Mouse (Mus musculus) NIH3T3 (cell line): ENCODE measurements around the gene Pou2f1.

Source experiments
- DNase-seq: peaks from one replicate; pipeline ENCODE4 v3.0.0-alpha.2; 2012; ENCODE audit warnings: low read depth

The Pou2f1 gene

DNA sequence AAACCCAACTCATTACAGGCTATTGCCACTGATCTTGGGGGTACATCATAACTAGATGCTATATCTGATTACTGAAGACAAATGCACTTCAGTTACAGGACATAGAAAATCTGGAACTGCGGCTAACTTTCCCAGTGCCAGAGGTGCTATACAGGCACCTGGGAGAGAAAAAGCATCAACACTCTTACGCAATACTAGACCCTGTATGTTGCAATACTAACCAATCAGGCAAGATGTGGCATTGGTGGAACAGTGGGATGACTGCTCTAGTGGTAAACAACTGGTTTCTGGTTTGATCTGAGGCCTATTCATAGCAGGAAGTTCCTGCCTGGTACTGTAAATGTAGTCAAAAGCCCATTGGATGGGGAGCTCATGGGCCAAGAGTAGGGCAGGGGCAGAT, 123.7 kb downstream of the Pou2f1 start:
- peak; percentile 20 for DNase-seq

DNA sequence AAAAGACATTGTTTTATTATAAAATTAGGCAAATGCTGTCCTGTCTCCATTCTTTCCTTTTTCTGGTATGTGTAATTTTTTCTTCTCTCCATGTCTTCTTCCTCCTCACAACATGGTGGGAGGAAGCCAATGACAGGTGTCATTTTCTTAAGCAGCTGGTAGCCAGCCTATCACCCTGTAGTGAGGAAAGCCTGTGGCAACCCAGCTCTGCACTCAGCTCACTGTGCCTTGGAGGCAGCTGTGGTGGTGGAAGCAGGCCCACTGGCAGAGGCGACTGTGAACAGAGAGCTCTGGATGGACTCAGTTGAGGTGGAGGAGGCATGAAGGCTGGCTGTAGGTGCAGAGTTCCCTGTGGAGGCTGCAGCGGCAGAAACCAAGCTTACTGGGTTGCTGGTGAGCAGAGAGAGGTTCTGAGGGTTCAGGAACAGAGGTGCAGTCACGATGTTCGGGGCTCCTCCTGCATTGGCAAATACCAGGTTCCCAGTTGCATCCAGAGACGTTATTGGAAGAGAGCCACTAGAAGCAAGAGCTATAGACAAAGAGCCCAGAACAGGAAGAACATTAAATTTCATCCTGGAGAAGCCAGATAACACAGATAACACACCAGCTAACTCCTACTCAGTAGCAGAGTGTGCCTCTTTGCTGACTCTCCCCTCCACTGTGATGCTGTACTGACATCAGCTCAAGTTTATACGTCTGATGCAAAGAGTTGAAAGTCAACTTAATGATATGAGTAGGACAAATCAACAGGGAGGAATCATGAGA, 126.8 kb downstream of the Pou2f1 start:
- no peak for DNase-seq

DNA sequence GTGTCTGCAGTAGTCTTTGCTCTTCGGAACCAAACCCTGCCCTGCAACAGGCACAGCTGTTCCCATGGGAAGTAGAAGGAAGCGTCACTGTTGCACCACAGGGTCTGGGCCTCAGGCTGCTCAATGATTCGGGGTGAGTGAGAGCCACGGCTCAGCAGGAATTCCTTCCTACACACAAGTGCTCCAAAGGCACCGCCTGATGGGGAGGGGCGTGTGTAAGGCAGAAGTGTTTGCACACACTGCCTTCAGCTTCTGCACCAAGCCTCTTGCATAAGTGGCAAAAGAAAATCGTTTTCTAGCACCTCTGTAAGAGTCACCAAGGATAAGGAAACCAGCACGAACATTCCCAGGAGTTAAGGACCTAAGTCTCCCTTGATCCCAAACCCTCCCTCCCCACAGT, 127.8 kb downstream of the Pou2f1 start:
- DNase-seq = peak; percentile 21

DNA sequence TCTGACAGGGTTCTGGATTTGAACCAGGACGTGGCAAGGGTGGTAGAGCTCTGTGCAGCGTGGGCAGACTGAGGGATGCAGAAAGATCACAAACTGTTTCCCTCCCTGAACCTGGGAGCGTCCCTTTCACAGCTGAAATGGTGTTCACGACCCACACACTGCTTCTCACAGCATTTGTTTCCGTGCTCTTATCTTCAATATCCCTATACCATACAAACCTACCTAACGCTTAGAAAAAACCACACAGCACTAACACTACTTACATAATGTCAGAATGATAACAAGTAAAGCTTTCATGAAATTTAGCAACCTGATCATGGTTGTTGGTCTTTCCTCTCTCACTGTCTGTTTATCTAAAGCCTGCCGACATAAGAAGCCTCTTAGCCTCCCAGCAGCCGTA, 133.8 kb downstream of the Pou2f1 start:
- DNase-seq = no peak

DNA sequence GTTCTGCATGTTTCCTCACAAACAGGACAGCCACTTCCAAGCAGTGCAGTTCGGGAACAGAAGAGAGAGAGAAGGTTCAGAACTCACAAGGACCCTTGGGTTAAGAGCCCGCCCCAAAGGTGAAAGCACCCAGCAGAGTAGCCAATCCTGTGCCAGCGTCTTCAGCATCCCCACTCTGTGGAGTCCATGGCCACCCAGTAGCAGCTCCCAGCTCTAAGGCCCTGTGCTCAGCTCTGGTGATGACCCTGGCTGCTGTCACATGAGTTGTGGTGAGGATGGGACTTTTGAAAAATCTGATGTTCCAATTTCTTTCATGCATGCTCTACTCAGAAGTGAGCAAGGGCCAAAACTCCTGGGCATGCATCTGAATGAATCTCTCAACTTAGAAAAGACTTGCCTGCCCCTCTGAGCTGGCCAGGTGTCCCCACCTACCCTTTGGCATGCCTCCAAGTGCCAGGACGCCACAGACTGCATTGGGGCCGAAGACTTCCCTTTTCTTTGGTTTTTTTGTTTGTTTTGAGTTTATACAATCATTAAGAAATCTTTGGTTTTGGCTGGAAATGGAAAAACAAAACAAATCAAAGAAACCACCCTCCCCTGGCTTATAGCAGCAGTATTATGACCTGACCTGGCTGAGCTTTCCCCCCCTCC, 135.7 kb downstream of the Pou2f1 start:
- DNase-seq = no peak

DNA sequence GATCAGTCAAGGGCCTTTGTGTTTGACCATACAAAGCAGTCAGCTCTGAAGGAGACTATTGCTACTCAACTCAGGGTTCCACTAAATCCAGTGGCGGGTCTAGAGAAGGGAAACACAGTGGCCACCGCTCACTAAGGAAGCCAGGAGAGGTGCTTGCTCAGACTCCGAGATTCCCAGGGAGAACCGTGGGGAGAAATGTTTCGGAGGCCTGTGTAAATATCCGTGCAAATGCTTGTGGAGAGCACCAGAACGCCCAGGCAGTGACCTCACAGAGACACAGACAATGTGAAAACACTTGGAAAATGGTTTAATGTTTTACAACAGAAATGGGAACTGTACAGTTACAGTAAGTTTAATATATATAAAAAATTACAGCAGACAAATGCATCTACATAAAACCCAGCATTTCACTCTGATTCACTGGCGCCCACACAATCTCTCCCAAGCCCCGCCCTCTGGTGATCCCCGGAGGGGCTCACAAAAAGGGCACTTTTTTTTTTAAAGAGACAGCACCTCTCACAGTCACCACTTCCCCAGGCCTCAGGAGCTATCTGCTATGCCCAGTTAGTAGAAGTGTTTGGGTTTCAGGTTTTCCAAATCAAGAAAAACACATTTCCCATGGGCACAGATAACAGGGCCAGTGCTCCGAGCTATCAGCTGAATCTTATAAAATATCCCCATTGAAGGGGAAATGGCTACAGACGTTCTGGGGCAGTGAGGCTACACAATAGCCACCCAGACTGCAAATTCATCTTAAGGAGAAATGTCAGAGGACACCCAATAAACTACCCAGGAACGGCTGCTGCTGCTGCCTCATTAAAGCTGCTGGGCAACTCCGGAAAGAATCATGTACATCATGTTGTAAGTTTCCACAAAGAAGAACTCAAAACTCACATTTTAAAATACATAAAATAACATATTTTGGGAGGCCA, 137.3 kb downstream of the Pou2f1 start:
- peak; percentile 60 for DNase-seq

DNA sequence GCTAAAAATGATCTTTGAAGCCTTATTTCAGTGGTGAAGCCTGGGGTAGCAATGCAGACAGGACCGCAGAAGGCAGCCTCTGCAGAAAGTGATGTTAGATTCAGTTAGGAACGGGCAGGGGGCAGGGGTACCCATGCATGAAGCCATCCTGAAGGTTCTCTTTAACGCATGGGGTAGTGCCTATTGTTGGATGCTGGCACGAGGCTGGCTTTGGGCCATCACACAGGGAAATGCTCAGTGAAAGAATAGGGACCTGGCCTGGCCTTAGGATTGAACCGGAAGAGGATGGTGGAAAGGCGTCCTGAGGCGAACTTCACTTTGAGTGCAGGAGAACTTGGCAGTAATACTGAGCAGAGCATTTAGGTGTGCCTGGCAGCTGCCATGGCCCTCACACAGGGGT, 140.4 kb downstream of the Pou2f1 start:
- DNase-seq = no peak

DNA sequence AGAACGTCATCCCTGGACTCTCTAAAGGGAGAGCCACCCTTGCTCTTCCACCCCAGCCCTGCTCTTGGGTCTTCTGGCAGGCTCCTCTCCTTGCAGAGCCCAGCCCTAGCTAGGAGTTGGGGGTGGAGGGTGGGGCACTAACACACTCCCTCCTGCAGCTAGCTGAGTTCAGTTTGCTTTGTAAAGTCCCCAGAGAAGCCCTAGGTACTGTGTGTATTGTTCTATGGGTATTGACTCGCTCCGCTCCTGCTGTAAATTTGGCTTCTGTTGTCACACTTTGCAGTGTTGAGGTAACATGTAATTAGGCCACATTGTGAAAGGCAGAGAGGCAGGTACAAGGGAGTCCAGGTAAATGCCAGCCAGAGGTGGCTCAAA, 141.3 kb downstream of the Pou2f1 start:
- DNase-seq = no peak

DNA sequence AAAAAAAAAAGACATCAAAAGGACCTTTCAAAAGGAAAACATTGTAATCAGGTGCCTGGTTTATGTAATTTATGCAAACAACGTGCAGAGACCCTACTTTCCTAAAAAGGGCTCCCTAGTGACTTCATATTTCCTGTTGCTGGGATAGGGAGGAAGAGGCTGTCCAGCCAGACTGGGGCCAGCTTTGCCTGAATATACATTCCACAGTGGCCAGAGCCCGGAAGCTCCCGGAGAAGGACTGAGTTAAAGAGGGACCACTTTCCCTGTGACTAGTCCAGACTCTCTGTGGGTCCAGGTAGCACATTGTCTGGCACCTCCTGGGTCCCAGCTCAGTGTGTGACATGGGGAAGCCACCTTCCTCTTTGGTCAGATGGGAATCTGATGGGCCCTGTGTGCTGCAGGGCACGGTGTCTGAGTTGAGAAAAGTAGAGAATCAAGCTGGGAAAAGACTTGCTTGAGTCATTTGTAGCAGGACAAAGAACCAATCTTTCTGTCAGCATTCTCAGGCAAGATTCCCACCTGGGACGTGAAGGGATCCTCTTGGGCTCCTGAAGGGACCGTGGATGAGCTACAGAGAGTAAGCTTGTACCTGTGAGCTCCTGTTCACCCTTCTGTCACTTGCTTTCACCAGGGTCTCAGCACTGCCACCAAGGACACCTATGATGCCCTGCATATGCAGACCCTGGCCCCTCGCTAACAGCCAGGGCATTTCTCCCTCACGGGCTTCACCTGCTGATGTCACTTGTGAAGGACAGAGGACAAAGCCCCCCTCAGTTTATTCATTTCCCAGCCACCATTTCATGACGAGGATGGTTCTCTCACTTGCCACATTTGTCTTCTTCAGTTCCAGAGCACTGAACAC, 141.9 kb downstream of the Pou2f1 start:
- DNase-seq = no peak

DNA sequence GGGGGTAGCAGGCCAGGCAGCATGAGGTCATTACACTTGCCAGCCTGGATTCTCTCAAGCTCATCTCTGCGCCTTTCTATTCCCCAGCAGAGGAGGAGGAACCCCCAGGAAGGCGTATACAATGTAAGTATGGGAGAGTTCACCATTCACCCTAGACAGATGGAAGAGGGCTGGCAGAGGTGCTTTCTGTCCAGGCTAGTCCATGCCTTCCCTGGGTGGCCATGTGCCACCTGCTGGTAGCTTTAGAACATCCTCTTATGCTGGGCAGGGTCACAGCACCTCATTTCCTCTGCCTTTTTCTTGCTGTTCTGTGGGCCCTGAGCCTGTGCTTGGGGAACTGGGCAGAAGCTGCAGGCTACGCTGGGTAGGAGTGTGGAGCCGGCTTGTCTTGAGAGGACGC, 144.1 kb downstream of the Pou2f1 start:
- DNase-seq = peak; percentile 74

DNA sequence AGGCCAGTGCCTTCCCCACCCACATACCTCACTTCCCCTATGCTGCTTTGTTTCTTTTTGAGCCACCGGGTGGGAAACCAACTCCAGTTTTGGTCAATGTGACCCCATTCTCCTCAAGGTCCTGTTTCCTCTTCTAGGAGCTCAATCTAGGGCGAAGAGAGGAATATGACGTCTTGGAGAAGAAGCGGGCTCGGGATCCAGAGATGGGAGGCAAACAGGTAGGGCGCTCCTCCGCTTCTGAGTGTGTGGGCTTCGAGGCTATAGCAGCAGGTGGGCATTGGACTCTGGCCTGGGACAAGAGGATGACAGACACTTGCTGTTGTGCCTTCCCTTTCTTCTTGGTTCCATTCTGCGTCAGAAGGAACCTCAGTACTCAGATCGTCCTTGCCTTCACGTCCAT, 145.2 kb downstream of the Pou2f1 start:
- no peak for DNase-seq

DNA sequence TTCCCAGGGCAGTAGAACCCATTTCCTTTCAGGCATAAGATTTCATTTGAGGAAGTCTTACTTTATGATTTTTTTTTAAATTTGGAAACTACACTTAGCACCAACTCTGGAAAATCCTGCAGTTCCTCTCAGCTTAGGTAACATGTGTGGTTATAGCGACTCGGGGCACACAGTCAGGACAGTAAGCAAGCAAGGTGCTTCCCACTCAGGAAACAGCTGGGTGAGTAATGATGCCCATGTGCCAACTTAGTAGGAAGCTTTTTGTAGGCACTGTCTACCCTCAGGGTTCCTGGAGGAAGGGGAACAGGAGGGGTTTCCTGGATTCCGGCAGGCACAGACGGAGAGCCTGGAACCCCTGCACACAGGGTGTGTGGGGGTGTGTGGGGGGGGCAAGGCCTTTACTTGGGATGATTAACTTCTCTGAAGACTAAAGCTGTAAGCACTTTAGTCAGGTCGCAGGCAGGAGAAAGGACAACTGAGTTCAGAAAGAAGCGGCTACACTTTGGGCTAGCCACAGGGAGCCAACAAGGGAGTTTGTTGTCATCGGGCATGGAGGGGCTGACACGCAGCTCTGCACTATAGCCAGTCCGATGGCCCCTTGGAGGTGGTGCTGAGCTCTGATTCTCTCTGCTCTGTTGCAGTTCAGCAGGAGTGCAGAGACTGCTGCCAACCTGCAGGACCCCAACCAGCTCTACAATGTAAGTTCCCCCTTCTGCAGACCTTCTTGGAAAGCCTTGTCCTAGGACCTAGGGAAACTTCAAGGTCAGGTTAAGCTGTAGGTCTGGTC, 146.5 kb downstream of the Pou2f1 start:
- DNase-seq = no peak

DNA sequence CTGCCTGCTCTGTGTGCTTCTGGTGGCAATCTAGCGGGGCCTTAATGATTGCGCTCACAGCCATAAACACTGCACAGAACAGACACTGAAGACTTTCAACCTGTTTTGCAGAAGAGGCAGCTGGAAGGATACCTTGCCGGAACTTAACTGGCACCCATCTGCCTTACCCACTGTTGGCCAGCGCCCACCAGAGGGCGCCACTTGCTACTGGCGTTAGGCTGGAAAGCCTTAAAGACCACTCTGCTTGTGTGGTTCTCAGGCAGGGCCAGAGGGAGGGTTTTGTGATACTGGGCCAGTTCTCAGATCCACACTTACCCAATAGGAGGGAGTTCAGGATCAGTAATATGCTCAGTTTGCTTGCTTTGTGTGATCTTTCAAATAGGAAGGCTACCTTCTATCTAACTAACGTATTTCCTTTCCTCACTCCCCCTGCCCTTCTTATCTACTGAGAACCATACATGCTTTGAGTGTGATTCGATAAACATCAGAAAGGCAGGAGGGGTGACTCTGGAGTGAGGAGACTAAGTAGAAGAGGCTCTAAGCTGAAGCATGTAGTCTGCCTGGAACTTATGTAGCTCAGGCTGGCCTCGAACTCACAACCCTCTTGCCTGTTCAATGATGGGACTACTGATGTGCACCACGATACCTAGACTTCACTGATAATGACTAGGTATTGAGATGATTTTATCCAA, 148.6 kb downstream of the Pou2f1 start:
- peak; percentile 89 for DNase-seq

DNA sequence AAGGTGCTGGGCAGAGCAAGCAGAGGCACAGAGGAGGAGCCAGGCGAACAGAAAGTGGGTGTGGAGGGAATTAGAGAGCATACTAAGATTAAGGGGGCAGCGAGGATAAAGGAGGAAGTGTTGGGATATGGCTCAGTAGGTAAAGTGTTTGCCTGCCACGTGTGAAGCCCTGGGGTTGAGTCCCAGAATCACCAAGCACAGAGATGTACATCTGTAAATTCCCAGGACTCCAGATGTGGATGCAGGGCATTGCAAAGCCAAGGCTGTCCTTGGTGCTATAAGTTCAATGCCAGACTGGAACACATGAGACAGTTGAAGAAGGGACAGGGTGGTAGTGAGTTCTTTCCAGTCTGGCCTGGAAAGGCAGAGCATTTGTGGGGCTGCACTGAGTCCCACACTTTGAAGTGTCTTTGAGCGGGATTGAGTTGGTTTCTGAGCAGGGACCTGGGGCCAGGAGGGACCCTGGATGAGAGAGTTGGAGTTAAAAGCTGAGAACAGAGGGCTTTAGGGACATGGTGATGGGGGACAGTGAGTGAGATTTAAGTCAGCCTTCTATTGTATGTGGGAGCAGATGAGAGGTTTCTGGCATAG, 149.3 kb downstream of the Pou2f1 start:
- no peak for DNase-seq

DNA sequence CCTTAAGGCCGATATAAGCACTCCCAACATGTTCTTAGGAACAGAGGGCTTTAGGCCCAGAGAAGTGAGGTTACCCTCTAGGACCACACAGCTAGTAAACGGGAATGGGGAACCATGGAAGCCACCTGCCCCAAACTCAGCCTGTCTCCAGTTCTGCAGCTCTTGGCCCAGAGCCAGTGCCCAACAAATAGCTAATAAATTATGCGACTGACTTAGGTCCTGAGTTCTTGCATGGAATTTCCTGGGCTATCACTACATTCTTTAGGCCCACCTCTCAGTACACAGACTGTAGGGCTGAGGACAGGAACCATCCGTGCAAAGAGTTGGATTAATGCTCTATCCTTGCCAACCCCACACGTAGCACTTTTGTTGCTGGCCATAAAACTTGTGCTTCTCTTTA, 150.3 kb downstream of the Pou2f1 start:
- DNase-seq = no peak

DNA sequence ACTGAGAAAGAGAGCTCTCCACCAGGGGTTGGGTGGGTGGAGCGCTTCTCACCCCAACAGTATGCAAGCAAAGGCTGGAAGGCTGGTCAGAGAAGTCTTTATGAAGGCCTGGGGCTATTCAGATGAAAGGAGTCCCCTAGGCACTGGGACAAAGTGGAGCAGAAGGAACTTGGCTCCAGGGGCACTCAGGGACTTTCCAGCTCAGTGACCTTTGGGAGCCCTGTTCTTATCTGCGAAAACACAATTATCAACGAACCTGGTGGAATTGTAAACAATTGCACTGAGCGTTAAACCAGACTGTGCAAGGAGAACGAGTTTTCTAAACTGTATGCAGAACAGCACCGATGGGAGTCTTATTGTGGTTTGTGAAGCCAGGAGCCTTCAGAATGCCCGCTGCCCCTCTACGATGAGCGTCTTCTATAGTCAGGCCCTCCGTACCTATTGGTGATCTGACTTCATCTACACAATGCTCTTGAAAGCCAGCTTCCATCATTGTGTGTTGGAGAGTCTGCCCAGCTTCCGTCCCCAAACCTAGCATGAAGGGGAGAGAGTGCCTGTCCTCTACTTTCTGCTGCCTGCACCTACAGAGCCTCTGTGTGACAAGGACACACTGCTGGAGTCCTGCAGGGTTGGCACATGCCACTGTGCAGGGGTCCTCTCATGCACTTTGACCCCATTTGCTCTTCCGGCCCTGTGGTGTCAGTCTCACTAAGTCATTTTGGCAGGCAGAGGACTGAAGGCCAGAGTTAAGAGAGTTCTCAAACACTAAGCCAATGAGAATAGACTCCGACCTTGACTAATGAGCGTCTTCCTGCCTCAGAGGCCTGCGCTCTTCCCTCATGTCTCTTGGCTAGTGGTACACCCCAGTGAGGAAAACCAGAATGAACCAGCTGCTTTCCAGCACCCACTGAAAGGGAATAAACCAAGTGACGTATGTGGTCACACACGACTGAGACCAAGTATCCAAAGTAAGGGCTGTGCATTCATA, 152.7 kb downstream of the Pou2f1 start:
- no peak for DNase-seq

DNA sequence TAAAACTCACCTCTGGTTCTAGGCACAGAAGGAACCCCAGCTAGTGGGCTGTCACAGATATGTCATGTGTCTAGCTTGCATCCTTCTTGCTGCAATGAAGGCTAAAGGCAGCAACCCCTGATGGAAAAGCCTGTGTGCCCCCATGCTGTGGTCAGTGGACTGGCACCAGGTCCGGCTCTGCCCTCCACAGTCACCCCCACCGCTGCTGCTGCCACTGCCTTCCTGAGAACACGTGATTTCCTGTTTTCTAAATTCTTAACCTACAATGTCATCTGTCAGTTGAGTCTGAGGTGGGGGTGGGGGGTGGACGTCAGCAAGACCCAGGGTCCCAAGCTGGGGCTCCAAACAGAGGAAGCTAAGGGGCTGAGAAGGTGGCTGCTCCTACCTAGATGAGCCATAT, 153.6 kb downstream of the Pou2f1 start:
- DNase-seq = no peak

DNA sequence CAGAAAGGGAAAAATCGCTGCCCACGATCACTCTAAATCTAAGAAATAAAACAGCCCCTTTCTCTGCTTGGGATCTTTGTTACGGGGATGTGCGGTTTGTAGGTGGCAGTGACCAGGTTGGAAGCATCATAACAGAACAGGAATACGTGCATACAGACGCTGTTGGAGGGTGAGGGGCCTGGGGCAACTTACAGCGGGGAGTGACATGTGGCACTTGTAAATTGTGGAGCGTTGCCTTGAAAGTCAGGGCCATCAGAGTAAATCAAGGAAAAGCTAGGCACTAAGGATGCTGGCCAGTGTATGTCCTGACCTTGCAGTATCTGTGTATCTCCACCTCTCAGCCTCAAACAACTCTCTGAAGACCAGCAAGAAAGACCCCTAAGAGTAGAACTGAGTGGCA, 154.1 kb downstream of the Pou2f1 start:
- no peak for DNase-seq

DNA sequence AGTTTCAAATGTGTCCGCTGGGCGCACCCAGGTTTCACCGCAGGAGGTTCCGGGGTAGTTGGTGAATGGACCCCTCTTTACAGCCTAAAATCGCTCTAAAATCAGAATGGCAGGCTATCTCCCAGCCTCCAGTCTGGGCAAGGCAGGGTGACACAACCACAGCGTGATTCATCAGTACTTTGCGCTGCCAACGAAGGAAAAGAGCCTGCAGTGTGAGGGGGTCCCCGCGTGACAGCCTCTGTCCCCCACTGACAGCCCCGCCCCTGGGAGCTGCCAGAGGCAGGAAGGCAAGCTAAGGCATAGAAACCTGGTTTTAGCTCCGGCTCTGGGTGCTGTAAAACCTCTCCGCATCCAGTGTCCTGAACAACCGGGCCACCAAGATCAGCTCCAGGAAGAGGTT, 157.1 kb downstream of the Pou2f1 start:
- no peak for DNase-seq
